Mouse (Mus musculus): ENCODE measurements around the gene Syngap1. TPM values are rescaled to one million over a fixed set of nuclear protein-coding genes. Genes with fewer than 3 reads are reported as not detected.
"Not testable (repeated sequence)": the region's sequence is repeated elsewhere in the genome, so short reads cannot be mapped to it uniquely, and the experiment has no call there.

The Syngap1 gene
- total RNA-seq (2021), result 10 to 100 TPM in 1 of 2 experiments, 1 to 10 TPM in 1; 8.2 to 11.8 TPM
- long read RNA-seq, experiment 1, result 0 reads
- long read RNA-seq, experiment 2, result 0 reads

DNA sequence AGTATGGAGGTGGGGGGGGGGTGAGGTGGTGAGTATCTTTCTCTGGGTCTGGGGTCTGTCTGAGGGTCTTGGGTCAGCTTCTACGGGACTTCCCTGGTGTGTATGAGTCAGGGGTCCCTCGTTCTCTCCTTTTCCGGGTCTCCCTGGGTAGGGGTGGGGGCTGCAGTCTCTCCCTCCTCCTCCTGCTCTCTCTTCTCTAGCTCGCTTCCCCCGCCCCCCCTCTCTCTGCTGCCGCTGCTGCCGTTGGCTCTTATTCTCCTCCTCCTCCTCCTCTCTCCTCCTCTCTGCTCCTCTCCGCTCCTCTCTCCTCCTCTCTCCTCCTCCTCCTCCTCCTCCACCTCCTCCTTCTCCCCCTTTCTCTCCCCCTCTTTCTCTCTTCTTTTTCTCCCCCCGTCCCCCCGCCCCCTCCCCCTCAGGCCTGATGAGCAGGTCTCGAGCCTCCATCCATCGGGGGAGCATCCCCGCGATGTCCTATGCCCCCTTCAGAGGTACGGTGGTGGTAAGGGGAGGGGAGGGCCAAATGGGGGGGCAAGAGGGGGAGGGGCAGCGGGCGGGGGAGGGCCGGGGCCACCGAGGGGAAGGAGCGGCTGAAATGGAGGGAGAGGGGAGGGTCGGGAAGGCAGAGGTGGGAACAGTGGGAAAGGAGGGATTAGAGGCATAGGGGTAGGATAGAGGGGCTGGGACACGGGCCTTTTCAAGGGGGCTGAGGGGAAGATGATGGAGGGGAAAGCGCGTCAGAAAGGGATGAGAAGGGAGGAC lies at the start of gene Syngap1:
Gene Syngap1 (plus strand): TSS at position 223 of the 759 bp plus-strand sequence.
- DNase-seq, result peak; percentile 51

DNA sequence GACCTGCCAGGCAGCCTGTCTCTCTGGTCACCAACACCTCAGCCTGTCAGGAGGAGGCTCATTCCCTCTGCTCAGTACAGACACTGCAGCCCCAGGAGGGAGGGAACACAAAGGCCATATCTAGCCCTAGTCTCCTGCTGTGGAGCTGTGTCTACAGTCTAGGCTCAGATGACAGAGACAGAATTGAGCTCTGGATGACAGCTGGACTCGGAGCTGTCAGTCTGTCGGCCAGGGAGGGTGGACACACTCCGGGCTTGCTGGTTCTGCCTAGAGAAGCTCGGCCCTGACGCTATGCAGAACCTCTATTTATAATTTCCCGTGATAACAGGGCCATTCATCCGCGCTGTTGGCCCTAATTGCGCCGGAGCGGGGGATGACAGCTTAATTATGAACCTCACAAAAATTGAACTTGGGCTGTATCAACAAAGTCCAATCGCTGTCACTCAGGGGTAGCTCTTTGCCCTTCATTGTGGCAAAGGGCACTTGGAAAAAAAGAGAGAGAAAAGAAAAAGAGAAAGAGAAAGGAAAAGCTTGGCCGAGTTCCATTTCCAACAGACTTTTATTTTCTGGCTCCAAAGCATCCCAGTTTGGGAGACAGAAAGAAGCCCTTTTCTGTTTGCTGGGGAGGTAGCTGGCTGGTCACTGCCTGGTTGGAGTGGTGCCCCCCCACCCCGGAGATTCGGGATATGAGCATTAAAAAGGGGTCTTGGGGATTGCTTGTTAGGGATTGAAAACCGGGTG lies 48.2 kb upstream of the Syngap1 start:
- no peak for DNase-seq

DNA sequence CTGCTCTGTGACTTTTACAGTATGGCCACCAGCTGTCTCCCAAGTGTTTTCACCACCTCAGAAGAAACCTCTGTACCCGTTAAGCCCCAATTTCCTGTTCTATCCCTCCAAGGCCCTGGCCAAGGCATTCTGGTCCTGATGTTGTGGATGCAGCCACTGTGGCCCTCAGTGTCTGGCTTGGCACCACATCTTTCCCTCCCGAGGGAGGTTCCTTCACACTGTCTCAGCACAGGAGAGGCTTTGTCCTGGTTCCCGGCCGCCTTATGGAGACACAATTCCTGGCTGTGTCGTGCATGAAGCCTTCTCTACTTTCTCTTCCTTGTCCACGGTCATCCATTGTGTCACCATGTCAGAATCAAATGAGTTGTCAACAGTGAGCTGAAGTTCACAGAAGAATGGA lies 47.6 kb upstream of the Syngap1 start:
- no peak for DNase-seq

DNA sequence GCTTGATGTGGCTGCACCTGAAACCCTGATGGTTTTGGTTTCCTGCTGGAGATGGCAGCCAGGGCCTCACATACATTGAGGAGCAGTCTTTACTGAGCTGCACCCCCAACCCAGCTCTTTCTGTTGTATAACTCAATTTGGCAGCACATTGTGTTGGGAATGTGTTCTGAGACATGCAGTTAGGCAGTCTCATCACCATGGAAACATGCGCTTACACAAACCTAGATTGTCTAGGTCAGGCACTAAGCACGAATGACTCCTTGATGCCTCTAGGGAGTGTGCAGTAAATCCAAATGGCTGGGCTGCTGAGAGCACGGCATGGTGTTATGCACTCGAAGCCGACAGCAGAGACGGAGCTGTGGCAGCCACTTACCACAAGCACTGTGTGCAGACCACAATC lies 46.7 kb upstream of the Syngap1 start:
- no peak for DNase-seq

DNA sequence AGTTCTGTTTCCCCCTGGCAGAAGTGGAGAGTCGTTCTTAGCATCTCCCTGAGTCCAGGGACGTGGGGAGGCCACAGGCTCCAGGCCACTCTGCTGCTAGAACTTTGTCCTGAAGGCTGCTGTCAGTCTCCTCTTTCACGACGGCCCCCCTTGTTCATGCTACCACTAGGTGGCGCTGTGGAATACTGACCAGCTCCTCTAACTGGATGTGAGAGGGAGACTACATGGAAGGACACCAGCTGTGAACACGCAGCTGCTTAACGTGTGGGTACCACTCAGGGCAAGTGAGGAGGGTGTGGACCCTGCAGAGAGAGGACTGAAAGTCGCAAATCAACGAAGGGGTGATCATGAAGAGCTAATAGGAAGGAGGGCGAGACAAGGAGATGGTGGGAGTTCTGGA lies 45.5 kb upstream of the Syngap1 start:
- peak; percentile 81 for DNase-seq

DNA sequence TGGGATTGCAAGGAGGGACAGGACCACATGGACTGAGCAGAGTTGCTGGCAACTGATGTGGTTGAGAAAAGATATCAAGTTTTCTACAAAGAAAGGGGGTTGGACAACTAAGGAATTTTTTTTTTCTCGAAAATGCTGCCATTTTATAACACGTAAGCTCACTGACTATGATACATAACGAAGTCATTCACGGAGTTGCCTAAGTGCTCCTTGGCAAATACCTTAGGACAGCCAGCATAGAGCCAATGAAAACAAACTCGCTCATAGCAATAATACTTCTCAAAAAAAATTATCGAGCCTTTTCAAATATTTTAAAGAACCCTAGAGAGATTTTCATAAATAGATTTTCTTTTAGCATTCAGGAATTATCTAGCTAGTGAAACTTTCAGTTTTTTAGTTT lies 40.1 kb upstream of the Syngap1 start:
- no peak for DNase-seq

DNA sequence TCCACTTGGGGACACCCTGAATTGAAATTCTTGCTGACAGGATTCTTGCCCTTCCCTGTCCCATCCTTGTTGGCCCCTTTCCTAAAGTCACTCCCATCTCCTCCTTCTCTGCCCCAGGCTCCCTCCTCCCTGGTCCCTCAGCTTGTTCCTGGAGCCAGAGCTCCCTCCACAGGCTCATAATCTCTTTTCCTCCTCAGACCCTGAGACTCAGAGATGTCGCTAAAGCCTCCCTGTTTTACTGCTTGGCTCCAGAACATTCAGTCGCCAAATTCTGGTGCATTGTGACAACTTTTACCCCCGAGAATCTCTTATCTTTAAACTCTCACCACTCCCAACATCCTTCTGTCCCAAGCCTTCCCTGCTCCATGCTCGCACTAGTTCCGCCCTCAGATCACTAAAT lies 36.7 kb upstream of the Syngap1 start:
- no peak for DNase-seq

DNA sequence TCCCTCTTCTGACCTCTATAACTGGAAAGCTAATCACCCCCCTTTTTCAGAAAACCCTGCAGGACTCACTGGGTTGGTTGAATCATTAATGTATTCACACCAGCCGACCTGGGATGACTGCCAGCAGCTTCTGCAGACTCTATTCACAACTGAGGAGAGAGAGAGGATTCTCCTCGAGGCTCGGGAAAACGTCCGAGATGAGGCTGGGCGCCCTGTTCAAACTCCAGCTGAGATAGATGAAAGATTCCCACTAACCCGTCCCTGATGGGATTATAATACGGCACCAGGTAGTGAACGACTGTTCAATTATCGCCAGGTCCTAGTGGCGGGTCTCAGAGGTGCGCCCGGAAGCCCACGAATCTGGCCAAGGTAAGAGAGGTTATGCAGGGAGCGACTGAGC lies 33.5 kb upstream of the Syngap1 start:
- not testable (repeated sequence) for DNase-seq

DNA sequence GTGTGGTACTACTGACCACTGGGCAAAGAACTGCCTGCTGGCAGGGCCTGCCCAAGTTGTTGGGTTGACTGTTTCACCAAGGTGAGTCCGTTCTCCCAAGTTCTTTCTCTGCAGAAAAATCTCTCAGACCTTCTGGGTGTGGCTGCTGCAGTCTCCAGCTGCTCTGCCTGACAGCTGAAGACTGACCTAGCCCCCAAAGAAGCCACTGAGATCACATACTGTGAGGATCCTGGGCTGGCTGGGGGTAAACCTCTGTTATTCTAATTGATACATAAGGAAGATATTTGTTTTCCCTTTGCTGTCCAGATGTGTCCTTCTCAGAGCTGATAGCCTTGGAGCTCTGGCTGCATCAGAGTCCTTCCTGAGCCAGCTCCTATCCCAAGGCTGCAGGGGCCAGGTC lies 25.8 kb upstream of the Syngap1 start:
- no peak for DNase-seq

DNA sequence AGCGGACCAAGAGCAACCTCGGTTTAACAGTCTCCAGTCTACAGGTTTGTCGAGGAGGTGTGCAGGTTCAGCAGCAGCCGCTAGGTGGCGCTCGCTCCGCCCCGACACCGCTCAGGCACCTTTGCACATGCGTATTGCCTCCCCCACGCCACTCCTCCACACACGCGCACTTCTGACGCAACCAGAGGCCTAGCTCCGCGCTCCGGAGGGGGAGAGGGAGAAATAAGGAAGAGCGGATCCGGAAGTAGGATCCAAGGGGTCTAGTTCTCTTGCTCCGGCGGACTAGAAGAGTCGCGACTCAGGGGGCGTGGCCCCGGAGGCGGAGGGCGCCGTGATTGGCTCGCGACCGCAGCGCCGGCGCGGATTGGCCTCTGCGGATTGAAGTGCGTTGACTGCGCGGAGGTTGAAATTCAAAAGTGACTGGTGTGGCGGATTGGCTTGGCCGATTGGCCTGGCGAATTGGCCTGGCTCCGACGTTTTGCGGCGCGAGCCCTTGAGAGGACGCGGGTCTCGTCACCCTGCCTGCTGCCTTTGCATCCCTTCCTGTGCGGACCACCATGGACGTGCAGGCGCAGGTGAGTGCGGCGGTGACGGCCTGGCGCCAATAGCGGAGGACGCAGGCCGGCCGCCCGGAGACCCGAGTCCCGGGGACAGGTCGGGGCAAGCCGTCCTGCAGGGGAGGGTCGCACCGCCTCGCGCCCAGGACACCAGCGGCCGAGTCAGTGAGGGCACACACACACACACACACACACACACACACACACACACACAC lies 24.2 kb upstream of the Syngap1 start, which contains the start of gene Kifc5b:
Gene Kifc5b (plus strand): TSS at position 381 of the 772 bp plus-strand sequence.
- DNase-seq, result peak; percentile 99

DNA sequence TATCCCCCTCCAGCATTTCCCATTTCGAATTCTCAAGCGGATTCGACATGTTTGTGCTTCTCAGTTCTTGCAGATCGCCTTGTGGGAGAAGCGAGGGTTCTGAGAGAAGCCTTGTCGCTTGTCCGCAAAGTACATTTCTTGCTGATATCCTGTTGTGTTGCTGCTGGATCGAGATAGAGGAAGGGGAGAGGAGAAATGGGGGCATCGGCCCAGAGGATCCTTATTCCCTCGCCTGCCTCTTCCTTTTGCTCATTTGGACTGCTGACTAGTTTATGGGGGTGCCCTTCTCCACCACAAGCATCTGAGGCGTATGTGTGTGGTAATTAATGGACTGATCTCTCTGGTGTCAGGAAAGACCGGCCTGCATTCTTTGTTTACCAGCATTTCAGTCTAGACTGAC lies 23.5 kb upstream of the Syngap1 start:
- DNase-seq, result not testable (repeated sequence)

DNA sequence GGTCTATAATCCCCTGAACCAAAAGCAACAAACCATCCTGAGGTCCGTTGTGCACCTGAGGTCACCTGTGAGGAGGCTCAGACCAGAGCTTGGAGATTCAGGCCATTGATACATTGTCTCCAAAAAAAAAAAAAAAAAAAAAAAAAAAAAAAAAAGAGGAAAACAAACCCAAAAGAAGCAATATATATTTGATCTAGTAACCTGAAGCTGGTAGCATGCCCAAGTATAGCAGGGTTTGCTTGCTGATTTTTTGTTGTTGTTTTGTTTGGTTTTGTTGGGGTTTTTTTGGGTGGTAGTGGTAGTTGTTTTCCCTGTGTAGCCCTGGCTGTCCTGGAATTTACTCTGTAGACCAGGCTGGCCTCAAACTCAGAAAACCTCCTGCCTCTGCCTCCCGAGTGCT lies 22.7 kb upstream of the Syngap1 start:
- DNase-seq, result no peak

DNA sequence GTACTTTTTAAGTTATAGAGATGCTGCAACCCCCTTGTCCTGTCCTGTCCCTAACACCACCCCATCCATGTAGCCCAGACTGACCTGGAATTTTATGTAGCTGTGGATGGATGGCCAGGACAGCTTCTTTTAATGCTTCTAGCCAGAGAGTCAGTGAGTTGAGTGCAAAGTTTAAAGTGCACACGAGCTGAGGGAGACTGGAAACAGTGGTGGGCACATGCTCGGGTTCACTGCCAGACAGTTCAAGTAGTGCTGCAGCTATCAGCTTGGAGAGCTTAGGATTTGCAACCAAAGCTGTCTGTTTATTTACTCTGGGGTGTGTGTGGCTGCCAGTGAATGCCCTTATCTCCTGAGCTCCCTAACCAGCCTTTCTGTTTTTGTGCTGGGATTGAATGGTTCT lies 21.5 kb upstream of the Syngap1 start:
- DNase-seq, result not testable (repeated sequence)

DNA sequence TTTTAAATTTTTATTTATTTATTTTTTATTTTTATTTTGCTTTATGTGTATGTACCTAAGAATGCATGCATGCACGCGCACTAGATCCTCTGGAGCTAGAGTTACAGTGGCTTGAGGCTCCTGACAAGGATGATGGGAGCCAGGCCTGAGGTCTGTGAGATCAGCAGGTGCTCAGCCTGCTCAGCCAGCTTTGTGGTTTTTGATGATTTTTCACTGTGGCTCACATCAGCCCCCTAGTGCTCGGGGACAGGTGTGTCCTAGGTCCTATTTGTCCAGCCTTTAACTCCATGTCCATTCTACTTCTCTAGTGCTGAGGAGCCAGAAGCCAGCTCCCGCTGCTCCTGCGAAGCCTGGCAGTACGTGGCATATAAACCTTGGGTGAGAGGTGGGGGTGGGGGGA lies 18.7 kb upstream of the Syngap1 start:
- DNase-seq, result not testable (repeated sequence)

DNA sequence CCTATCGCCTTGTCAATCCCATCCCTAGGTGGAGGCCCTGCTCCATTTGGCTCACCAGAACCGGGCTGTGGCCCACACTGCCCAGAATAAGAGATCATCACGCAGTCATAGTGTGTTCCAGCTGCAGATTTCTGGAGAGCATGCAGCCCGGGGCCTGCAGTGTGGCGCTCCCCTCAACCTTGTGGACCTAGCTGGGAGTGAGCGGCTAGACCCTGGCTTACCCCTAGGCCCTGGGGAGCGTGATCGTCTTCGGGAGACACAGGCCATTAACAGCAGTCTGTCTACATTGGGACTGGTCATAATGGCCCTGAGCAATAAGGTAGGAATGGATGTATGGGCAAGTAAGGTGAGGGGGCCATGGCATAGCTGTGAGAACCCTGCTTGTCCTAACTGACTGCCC lies 15.6 kb upstream of the Syngap1 start:
- DNase-seq, result not testable (repeated sequence)

DNA sequence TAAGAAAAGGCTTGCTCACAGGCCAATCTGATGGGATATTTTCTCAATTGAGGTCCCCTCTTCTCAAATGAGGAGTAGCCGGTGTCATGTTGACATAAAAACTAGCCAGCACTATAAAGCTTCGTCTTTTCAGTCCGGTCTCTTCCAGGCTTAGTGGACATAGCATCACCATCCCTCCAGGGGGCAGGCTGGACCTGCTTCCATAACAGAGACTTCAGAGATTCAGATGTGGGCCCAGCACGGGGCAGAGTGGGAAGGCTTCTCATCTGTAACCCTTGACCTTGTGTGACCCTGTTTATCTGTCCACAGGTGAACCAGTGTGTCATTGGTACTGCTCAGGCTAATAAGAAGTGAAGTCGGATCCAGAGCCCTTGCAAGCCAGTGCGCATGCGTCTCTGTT lies 9.3 kb upstream of the Syngap1 start:
- peak; percentile 52 for DNase-seq

DNA sequence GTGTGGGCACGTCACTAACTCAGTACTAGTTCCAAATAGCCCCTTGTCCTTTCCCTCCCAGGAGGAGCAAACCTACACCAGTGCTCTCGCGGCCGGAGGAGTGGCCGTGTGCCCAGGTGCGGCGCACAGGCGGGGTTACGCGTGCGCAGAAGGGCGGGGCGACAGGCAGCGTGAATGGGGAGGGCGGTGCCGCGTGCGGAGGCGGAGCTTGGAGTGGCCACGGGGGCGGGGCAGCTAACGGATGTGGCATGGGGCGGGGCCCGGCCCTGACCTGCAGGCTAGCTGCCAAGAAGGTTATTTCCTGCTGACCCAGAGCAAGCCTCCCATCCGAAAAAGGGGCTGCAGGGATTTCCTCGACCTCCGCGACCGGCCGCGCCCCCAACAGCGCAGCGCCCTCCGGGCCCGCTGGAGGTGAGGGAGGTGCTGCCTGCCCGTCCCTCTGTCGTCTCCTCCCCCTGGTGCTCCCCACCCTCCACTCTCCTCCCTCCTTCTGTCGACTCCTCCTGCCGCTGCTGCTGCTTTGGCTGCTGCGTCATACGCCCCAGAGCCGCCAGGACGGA lies 8.1 kb upstream of the Syngap1 start, which contains the start of gene Phf1:
Gene Phf1 (plus strand): TSS at position 214 of the 560 bp plus-strand sequence.
- DNase-seq, result peak; percentile 99

DNA sequence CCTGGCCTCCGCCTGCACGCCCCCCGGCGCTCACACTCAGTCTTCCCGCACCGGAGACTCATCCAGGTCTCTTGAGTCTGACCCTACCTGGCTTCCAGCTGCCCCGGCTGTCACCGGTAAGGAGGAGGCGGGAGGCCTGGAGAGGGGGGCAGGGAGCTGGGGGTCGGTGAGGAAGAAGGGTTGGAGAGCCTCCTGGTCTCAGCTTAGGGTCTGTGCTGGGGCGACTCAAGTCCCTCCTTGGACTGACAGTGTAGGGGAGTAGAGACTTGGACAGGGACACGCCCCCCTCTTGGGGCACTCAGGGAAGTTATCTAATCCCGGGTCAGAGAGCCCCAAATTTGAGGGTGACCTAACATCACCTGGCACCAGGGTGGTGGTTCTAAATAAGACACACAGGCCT lies 7.6 kb upstream of the Syngap1 start:
- DNase-seq, result no peak

DNA sequence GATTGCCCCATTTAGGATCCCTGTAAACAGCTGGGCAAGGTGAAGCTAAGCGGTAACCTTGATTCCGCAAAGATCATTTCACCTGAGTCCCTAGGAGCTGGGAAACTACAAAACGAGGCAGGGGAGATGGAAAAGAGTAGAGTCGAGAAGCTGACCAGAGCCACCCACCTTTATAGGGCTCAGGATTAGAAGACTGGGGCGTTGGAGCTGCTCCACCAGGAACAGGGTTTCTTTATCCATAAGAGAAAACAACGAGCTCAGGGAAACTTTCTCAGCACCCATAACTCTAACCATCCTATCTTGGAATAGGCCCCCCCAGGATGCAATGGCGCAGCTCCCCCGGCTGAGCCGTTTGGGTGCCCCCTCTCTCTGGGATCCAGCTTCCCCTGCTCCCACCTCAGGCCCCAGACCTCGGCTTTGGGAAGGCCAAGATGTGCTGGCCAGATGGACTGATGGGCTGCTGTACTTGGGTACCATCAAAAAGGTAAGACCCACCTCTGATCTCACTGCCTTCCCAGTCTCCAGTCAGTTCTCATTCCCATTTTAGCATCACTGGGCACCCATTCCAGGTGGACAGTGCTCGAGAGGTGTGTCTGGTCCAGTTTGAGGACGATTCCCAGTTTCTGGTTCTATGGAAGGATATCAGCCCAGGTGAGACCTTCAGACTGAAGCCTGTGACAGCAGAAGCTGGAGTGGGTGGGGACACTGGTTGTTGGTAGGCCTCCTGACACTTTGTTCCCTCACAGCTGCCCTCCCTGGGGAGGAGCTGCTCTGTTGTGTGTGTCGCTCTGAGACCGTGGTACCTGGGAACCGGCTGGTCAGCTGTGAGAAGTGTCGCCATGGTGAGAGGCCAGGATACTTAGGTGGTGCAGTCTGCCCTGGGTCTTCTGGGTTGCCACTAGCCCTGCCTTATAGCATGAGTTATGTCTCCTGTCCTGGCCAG lies 6.9 kb upstream of the Syngap1 start:
- DNase-seq, result no peak

DNA sequence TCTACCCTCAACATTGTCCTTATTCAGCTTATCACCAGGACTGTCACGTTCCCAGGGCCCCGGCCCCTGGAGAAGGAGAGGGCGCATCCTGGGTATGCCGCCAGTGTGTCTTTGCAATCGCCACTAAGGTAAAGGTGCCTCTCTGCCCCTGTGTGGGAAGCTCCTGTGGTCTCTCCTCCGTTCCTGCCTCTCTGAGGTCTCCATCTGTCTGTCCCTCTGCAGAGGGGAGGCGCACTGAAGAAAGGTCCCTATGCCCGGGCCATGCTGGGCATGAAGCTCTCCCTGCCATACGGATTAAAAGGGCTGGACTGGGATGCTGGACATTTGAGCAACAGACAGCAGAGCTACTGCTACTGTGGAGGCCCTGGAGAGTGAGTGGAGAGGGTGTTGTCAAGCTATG lies 6.0 kb upstream of the Syngap1 start:
- DNase-seq, result no peak

DNA sequence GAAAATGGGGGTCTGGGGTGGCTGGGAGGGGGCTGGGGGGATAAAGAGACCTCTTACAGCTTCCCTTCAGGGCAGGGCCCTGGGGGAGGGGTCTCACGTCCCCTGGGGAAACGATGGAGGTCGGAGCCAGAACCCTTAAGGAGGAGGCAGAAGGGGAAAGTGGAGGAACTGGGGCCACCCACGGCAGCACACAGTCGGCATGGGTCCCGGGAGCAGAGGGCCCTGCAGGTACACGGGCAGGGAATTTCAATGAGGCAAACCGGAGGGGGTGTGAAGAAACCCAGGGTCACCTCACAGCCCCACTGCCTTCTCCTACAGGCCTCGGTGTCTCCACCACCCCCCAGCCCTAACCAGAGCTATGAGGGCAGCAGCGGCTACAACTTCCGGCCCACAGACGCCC lies 4.6 kb upstream of the Syngap1 start:
- DNase-seq, result no peak
